Mouse (Mus musculus) heart, embryonic 14.5 days (tissue): ENCODE measurements around the gene Galnt15. TPM values are rescaled to one million over a fixed set of nuclear protein-coding genes. Genes with fewer than 3 reads are reported as not detected.

ENCODE experiments used
- ATAC-seq: fragments of 200-750 bp; cut with Nextera tagmentation; 2 replicates; pipeline ENCODE4 v1.8.0; 2017; ENCODE audit warnings: low read depth, moderate TSS enrichment; ENCODE audit not compliant: insufficient number of reproducible peaks, insufficient read depth, low FRiP score
- H3K27ac ChIP-seq, 2 experiments: fragments of 200-500 bp in 1 of 2; fragments of 300-500 bp in 1 of 2; sonication (generic) in 1 of 2; replicated peaks in 1 of 2; 2 replicates each; pipeline ENCODE4 v1.5.1; 2012 to 2014; ENCODE audit warnings: low read depth in 2 of 2, low read length in 2 of 2, control low read depth in 1 of 2, mild to moderate bottlenecking in 1 of 2, mixed read lengths in 1 of 2; ENCODE audit not compliant: control insufficient read depth in 1 of 2, insufficient read depth in 1 of 2
- H3K27me3 ChIP-seq: fragments of 300-500 bp; sonication (generic); 2 replicates; pipeline ENCODE4 v1.6.1; 2014; ENCODE audit warnings: mild to moderate bottlenecking, low read length, control low read depth; ENCODE audit not compliant: control insufficient read depth, insufficient read depth
- H3K36me3 ChIP-seq: fragments of 300-500 bp; sonication (generic); 2 replicates; pipeline ENCODE4 v1.6.1; 2014; ENCODE audit warnings: mild to moderate bottlenecking, control low read depth, low read length, mixed read lengths; ENCODE audit not compliant: control insufficient read depth, insufficient read depth
- H3K4me1 ChIP-seq, 2 experiments: fragments of 200-500 bp in 1 of 2; fragments of 300-500 bp in 1 of 2; sonication (generic) in 1 of 2; 2 replicates each; pipeline ENCODE4 v1.6.1; 2012 to 2014; ENCODE audit warnings: low read length in 2 of 2, control low read depth in 1 of 2, mixed read lengths in 1 of 2; ENCODE audit not compliant: control insufficient read depth in 2 of 2, insufficient read depth in 2 of 2
- H3K4me2 ChIP-seq: fragments of 300-500 bp; sonication (generic); 2 replicates; pipeline ENCODE4 v1.6.1; 2014; ENCODE audit warnings: mild to moderate bottlenecking, low read length
- H3K4me3 ChIP-seq, 2 experiments: fragments of 200-500 bp in 1 of 2; fragments of 300-500 bp in 1 of 2; sonication (generic) in 1 of 2; 2 replicates each; pipeline ENCODE4 v1.5.1; 2012 to 2014; ENCODE audit warnings: low read length in 2 of 2, mild to moderate bottlenecking in 2 of 2, control low read depth in 1 of 2, low read depth in 1 of 2, moderate library complexity in 1 of 2; ENCODE audit not compliant: control insufficient read depth in 1 of 2, insufficient read depth in 1 of 2
- H3K9ac ChIP-seq: fragments of 300-500 bp; sonication (generic); 2 replicates; pipeline ENCODE4 v1.6.1; 2014; ENCODE audit warnings: mild to moderate bottlenecking, low read length
- H3K9me3 ChIP-seq: fragments of 300-500 bp; sonication (generic); 2 replicates; pipeline ENCODE4 v1.6.1; 2016; ENCODE audit warnings: low read length, control low read depth; ENCODE audit not compliant: control insufficient read depth
- WGBS: fragments of 180-500 bp; shearing (Covaris S2); extraction: QIAGEN DNeasy Blood & Tissue Kit; methylation state at CpG from one replicate; pipeline ENCODE4 v1.1.7; 2014; 5-methylcytosine and 5-hydroxymethylcytosine counted together
- polyA plus RNA-seq: library from polyadenylated mRNA; unstranded; fragments of >200 nt; fragmentation: Nextera tagmentation; extraction: Ambion mirVana; gene quantifications from 2 replicates; pipeline ENCODE4 v1.2.1, GENCODE M21; 2014

Gene Galnt15
- polyA plus RNA-seq, 1 experiment from 2014 or later = 0.27 TPM

GRCm38 (mm10) chr14:32057664-32058063 lies 28.9 kb downstream of the Galnt15 start:
- no peak overlapping the region for H3K4me3 ChIP-seq
- H3K4me1 ChIP-seq = peaks cover 10 to 21% of the 10 kb centered on the region in 2 experiments
- H3K27ac ChIP-seq = no peak overlapping the region
- no peak overlapping the region for H3K9ac ChIP-seq
- no peaks in the 10 kb centered on the region for H3K27me3 ChIP-seq
- no peaks in the 10 kb centered on the region for H3K36me3 ChIP-seq
- H3K4me2 ChIP-seq = no peak overlapping the region
- ATAC-seq = no peak
- 73% methylated on average over 4 of the region's 4 CpGs for WGBS
- H3K9me3 ChIP-seq = no peaks in the 10 kb centered on the region

GRCm38 (mm10) chr14:32061398-32061797 lies 32.6 kb downstream of the Galnt15 start:
- 87% methylated on average over 4 of the region's 4 CpGs for WGBS
- H3K4me2 ChIP-seq = no peak overlapping the region
- H3K27me3 ChIP-seq = no peaks in the 10 kb centered on the region
- H3K4me1 ChIP-seq = peaks cover 0 to under 1% of the 10 kb centered on the region in 2 experiments; a peak in 1 of 4 replicates
- ATAC-seq = no peak
- H3K9me3 ChIP-seq = peaks cover 4% of the 10 kb centered on the region; the same call in 1 of the 2 replicates
- H3K9ac ChIP-seq = no peak overlapping the region
- H3K36me3 ChIP-seq = no peaks in the 10 kb centered on the region
- H3K4me3 ChIP-seq = no peak overlapping the region
- H3K27ac ChIP-seq = no peak overlapping the region

GRCm38 (mm10) chr14:32072807-32073206 lies 44.0 kb downstream of the Galnt15 start:
- peaks cover 20 to 21% of the 10 kb centered on the region in 2 experiments for H3K4me1 ChIP-seq

GRCm38 (mm10) chr14:32073211-32073685 lies 44.5 kb downstream of the Galnt15 start:
- Histone ChIP-seq H3K27me3 (no peaks in the 10 kb centered on the region), H3K27ac (peak overlapping the region; percentile 82), H3K4me1 (peaks cover 20 to 21% of the 10 kb centered on the region in 2 experiments), H3K36me3 (no peaks in the 10 kb centered on the region), H3K9ac (no peak overlapping the region), H3K4me2 (peak overlapping the region; percentile 21; the same call in 1 of the 2 replicates), H3K4me3 (no peak overlapping the region), H3K9me3 (no peaks in the 10 kb centered on the region)
- 4% methylated on average over 8 of the region's 8 CpGs for WGBS
- peak; percentile 75 for ATAC-seq

More at GRCm38 (mm10) chr14:32072807-32073206, 44.0 kb downstream of the Galnt15 start:
- no peak overlapping the region for H3K4me3 ChIP-seq
- H3K9me3 ChIP-seq = no peaks in the 10 kb centered on the region
- 0 out of 2 replicates have a peak, but pooled peaks have one; percentile 6 for ATAC-seq
- H3K4me2 ChIP-seq = no peak overlapping the region
- H3K27ac ChIP-seq = peak overlapping the region; percentile 82
- no peak overlapping the region for H3K9ac ChIP-seq
- H3K36me3 ChIP-seq = no peaks in the 10 kb centered on the region
- H3K27me3 ChIP-seq = no peaks in the 10 kb centered on the region

GRCm38 (mm10) chr14:32073901-32074300 lies 45.1 kb downstream of the Galnt15 start:
- no peak for ATAC-seq
- no peak overlapping the region for H3K9ac ChIP-seq
- H3K27me3 ChIP-seq = no peaks in the 10 kb centered on the region
- H3K4me3 ChIP-seq = no peak overlapping the region
- H3K4me2 ChIP-seq = 0 out of 2 replicates have a peak overlapping the region, but pooled peaks have one; percentile 21
- H3K36me3 ChIP-seq = no peaks in the 10 kb centered on the region
- H3K27ac ChIP-seq = peak overlapping the region; percentile 82
- WGBS = 48% methylated on average over 7 of the region's 7 CpGs
- no peaks in the 10 kb centered on the region for H3K9me3 ChIP-seq
- peaks cover 20 to 21% of the 10 kb centered on the region in 2 experiments for H3K4me1 ChIP-seq

GRCm38 (mm10) chr14:32076896-32077575 lies 48.2 kb downstream of the Galnt15 start:
- H3K4me3 ChIP-seq = no peak overlapping the region
- no peaks in the 10 kb centered on the region for H3K27me3 ChIP-seq
- no peaks in the 10 kb centered on the region for H3K9me3 ChIP-seq
- H3K4me2 ChIP-seq = no peak overlapping the region
- no peak overlapping the region for H3K27ac ChIP-seq
- WGBS = 43% methylated on average over 8 of the region's 8 CpGs
- ATAC-seq = no peak; the same call in 1 of the 2 replicates
- H3K9ac ChIP-seq = no peak overlapping the region
- H3K36me3 ChIP-seq = peaks cover 15% of the 10 kb centered on the region
- peaks cover 20 to 21% of the 10 kb centered on the region in 2 experiments for H3K4me1 ChIP-seq

GRCm38 (mm10) chr14:32081026-32081425 lies 52.2 kb downstream of the Galnt15 start:
- 81% methylated on average over 10 of the region's 10 CpGs for WGBS
- Histone ChIP-seq H3K36me3 (peaks cover 29% of the 10 kb centered on the region), H3K4me2 (no peak overlapping the region), H3K27ac (no peak overlapping the region), H3K9ac (no peak overlapping the region), H3K4me1 (peaks cover 0 to 4% of the 10 kb centered on the region in 2 experiments; a peak in 3 of 4 replicates), H3K4me3 (no peak overlapping the region), H3K9me3 (no peaks in the 10 kb centered on the region), H3K27me3 (no peaks in the 10 kb centered on the region)
- ATAC-seq = no peak
